Mouse (Mus musculus) ES-CJ7 (cell line): ENCODE data around the gene Iqschfp.
A peak's percentile ranks its signal among the peaks of the same experiment; 100 is the strongest.

Experiments
- DNase-seq: peaks from one replicate; pipeline ENCODE4 v3.0.0; 2011; ENCODE audit warnings: low read depth, low spot score

The Iqschfp gene

DNA sequence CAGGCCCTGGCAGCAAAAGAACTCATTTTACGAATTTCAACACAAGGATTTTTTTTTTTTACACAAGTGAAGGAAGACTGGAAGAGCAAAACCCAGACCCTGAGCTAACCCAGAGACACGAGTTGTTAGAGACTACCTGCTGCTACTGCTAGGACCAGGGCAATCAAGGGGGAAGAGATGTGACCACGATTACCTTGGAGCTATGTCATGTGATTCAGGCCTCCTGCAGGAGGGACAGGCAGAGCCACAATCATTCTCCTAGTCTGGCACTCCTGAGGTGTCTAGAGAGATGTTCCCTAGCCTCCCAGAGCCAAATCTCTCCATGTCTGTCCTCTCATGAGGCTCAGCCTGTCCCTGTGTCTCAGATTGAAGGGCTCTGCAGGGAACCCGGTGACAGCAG is 634.4 kb downstream of the Iqschfp start:
- DNase-seq = no peak

GRCm38 (mm10) chr3:68527182-68527581 is 635.1 kb downstream of the Iqschfp start:
- no peak for DNase-seq

DNA sequence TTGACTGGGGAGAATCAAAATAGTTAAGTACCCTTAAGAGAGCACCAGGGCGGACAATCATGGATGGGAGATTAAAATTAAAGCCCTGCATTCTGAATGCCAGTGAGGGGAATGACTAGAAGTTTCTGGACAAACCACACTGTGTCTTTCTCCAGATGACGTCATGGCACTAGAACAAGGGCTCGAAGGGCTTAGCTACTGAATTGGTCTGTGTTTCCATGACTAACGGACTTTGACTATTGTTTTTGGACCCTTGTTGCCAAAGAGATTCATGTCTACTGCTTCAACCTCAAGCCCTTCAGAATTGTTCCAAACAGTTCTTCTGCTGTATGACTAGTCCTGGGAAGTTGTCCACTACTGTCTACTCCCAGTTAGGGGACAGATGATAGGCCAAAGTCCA is 639.9 kb downstream of the Iqschfp start:
- DNase-seq = no peak

DNA sequence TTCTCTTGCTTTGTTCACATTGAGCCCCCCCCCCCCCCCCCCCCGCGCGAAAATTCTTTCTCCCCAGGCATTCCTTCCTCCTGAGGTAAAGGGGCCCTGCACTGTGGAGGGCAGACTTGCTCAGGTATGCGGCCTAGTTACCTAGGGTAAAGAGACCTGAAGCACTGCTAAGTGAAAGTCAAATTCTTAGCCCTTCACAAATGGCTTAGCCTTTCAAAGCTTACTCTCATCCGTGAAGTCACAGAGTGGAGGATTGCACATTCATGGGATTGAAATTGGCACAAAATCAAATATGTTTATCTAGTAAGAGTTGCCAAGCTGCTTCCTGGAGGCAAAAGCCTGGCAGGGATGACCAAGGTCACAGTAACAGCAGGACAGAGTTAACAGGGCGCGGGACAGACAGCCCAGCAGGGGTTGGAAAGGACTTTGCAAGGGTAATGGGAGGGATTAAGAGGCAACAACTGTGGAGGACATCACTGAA is 642.6 kb downstream of the Iqschfp start:
- peak; percentile 89 for DNase-seq

DNA sequence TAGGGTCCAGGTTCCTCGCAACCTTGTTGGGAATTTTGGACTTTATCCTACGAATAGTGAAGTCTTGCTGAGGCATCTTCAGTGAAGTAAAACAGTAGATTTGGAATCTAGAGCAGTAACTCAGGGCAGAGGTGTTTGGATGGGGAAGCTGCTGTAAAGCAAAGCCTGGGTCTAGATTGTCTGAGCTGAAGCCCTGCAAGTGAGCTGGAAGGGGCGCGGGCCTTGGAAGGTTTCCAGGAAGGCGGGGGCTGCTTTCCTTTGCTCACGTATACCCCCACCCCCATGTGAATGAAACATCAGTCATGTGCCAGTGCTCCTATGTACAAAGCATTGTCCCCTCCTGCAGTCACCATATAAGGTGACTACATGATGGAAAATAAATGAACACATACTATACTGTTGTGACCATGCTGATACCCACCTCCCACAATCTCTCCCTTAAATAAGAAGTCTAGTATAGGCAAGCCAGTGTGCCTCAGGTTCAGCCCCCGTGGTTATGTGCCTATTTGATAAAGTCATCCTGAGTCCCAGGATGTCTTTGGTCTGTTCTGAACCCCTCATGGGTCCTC is 643.2 kb downstream of the Iqschfp start:
- DNase-seq = peak; percentile 37

DNA sequence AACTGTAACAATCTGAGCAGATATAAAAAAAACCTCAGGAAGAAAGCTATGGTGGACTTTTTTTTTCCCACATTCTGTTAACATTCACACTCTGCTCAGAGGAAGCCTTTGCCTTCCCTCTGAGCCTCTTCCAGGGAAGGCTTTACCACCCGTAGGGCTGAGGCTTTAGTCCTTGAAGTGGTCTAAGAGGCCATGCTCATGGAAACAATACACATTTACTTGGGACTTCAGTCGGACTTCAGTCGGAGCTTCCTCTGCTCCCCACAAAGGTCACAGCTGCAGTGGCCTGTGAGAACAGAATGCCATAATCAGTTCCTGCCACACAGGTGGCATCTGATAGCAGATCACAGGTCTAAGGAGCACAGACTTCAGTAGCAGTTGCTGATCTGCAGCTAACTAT is 644.0 kb downstream of the Iqschfp start:
- DNase-seq = peak; percentile 50

GRCm38 (mm10) chr3:68541688-68542087 is 649.7 kb downstream of the Iqschfp start:
- DNase-seq = no peak

- DNase-seq = peak; percentile 91
Observed at GRCm38 (mm10) chr3:68542944-68543501, 651.0 kb downstream of the Iqschfp start.

- DNase-seq = no peak
Observed at GRCm38 (mm10) chr3:68544811-68545210, 652.8 kb downstream of the Iqschfp start.

- DNase-seq = no peak
Observed at GRCm38 (mm10) chr3:68545898-68546297, 653.9 kb downstream of the Iqschfp start.

DNA sequence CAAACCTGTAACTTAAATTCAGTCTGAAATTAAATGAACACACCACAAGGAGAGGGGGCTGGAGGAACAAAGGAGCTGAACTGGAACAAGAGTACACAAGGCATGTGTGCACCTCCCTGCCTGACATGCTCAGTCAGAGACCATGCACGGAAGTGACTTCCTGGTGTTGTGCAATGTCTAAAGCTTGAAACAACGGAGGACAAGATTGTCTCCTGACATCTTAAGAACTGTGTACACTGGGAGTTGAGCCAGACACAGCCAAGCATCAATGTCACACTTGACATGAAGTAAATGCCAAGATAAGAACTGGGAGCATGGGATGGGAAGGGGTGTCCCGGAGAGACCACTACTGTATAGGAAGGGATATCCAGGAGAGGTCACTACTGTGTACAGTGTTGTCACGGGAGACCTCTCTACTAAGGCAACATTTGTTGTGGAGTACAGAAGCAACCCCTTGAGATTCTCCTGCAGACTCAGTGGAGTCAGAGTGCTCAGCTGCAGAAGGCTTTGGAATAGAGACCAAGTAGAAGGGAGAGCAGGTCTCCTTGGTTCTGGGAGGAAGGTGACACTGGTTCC is 663.1 kb downstream of the Iqschfp start:
- no peak for DNase-seq

DNA sequence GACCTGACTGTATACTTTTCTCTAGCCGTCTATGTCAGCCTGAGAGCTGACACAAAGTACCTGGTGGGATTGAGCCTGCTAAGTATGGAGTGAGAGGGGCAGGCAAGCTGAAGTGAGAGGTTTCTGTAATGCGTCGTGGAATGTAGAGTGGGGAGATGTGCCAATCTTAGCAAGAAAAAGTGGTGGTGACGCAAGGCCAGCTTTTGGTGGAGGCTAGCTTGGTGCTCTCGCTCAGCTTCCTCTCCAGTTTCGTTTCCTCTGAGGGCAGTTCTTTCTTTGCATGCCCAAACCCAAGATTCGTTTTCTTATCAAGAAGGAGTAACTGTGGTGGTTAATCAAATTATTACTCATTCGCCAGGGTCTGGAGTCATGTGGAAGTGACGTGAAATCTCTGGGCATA is 664.9 kb downstream of the Iqschfp start:
- no peak for DNase-seq

- DNase-seq = no peak
Observed at GRCm38 (mm10) chr3:68558744-68559143, 666.7 kb downstream of the Iqschfp start.

GRCm38 (mm10) chr3:68560057-68560456 is 668.0 kb downstream of the Iqschfp start:
- no peak for DNase-seq

DNA sequence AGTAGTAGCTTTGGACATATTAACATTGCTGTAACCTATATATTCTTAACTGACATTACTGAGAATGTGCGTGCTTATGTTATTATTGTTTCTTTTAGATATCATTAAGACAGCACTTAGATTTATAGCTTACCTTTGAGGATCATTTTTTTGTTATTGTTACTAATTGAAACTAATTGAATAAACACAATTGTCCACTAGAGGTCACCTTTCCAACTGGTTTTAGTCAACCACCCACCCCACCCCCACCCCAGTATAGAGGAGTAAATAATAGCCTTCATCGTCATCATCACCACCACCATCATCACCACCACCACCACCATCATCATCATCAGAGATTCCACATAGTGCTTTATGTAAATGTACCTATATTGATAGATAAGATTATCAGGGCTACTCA is 670.8 kb downstream of the Iqschfp start:
- no peak for DNase-seq

- DNase-seq = no peak
Observed at GRCm38 (mm10) chr3:68563922-68564321, 671.9 kb downstream of the Iqschfp start.

GRCm38 (mm10) chr3:68564978-68565674 is 673.1 kb downstream of the Iqschfp start:
- peak; percentile 97 for DNase-seq

GRCm38 (mm10) chr3:68565675-68566055 is 673.6 kb downstream of the Iqschfp start:
- DNase-seq = no peak

DNA sequence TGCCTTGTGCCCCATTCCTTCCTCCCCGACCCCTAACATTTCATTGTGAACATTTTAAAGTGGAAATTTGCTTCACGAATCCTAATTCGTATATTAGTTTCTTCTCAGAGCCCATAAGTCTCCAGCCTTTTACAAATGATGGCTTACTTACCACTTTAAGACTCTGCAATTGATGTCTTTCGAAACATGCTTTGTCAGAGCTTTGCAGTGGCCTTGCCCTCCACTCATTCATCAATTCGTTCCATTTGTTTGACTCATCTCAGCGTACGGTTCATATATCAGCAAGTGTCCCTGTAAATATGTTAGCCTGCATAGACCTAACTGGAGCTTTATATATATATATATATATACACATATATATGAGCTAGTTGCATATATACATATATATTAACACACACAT is 675.5 kb downstream of the Iqschfp start:
- DNase-seq = no peak

GRCm38 (mm10) chr3:68568149-68568548 is 676.1 kb downstream of the Iqschfp start:
- no peak for DNase-seq

- peak; percentile 40 for DNase-seq
Observed at GRCm38 (mm10) chr3:68568716-68569115, 676.7 kb downstream of the Iqschfp start.

GRCm38 (mm10) chr3:68570319-68570718 is 678.3 kb downstream of the Iqschfp start:
- no peak for DNase-seq
